Mouse (Mus musculus): ENCODE measurements around the gene B4galt2. TPM values are rescaled to one million over a fixed set of nuclear protein-coding genes. Genes with fewer than 3 reads are reported as not detected.

The B4galt2 gene
- polyA plus RNA-seq, 1 experiment from 2014 or later: 14.0 TPM

DNA sequence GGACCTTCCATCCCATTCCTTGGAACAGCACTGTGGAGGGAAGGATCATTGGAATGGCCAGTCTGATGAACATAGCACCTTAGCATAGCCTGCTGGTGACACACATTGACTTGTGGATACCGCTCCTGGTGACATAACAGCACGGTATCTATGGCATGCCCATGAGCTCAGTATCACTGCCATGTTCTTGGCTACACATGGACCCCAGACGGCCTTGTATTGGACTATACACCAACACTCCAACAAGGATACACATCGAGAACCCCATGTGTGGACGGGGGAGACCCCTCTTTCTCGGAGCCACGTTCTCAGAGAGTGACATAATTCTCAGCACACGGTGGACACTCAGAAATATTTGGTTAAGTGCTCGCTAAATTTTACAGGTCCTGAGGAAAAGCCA lies 52.5 kb downstream of the B4galt2 start:
- no peak overlapping the region for H3K4me2 ChIP-seq (replicated peaks)
- no peak overlapping the region for H3K9ac ChIP-seq
- ATAC-seq: no peak
- no peak overlapping the region for H3K27ac ChIP-seq
- peaks cover 32% of the 10 kb centered on the region for H3K4me1 ChIP-seq (replicated peaks)
- H3K36me3 ChIP-seq: no peaks in the 10 kb centered on the region
- H3K27me3 ChIP-seq (replicated peaks): no peaks in the 10 kb centered on the region
- no peak overlapping the region for H3K4me3 ChIP-seq (replicated peaks)
- no peaks in the 10 kb centered on the region for H3K9me3 ChIP-seq
- 88% methylated on average over 9 of the region's 9 CpGs for WGBS

DNA sequence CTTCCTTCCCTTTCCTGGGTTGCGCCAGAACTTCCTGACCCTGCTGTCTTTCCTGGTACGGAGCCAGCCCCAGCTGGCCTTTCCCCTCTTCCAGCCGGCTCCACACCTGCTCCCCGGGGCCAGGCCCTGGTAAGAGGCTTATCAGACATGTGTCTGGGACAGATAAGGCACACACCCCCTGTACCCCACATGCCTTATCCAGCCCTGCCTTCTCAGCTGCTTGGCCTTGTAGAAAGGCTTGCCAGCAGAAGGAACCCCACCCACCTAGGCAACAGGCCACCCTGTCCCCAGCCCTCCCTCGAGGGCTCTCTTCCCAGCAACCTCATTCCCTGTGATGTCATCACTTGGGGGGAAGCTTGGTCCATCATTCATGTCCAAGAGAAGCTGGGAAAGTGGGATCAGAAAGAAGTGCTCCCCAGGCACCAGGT lies 53.1 kb downstream of the B4galt2 start:
- 3% methylated on average over 5 of the region's 5 CpGs for WGBS
- Histone ChIP-seq H3K27me3 (replicated peaks) (no peaks in the 10 kb centered on the region), H3K36me3 (no peaks in the 10 kb centered on the region), H3K9me3 (no peaks in the 10 kb centered on the region), H3K27ac (peak overlapping the region; percentile 59), H3K4me1 (replicated peaks) (peaks cover 32% of the 10 kb centered on the region), H3K4me2 (replicated peaks) (peak overlapping the region; percentile 49), H3K4me3 (replicated peaks) (no peak overlapping the region), H3K9ac (peak overlapping the region; percentile 30; the same call in 1 of the 2 replicates)
- ATAC-seq: peak; percentile 92

GRCm38 (mm10) chr4:117829260-117830123 lies 53.8 kb downstream of the B4galt2 start:
- H3K4me1 ChIP-seq (replicated peaks): peaks cover 28% of the 10 kb centered on the region
- no peak overlapping the region for H3K4me3 ChIP-seq (replicated peaks)
- H3K9me3 ChIP-seq: no peaks in the 10 kb centered on the region
- H3K27ac ChIP-seq: peak overlapping the region; percentile 59
- no peaks in the 10 kb centered on the region for H3K27me3 ChIP-seq (replicated peaks)
- ATAC-seq: peak; percentile 65
- peak overlapping the region; percentile 49 for H3K4me2 ChIP-seq (replicated peaks)
- H3K9ac ChIP-seq: peak overlapping the region; percentile 30; the same call in 1 of the 2 replicates
- 8% methylated on average over 12 of the region's 12 CpGs for WGBS
- no peaks in the 10 kb centered on the region for H3K36me3 ChIP-seq

DNA sequence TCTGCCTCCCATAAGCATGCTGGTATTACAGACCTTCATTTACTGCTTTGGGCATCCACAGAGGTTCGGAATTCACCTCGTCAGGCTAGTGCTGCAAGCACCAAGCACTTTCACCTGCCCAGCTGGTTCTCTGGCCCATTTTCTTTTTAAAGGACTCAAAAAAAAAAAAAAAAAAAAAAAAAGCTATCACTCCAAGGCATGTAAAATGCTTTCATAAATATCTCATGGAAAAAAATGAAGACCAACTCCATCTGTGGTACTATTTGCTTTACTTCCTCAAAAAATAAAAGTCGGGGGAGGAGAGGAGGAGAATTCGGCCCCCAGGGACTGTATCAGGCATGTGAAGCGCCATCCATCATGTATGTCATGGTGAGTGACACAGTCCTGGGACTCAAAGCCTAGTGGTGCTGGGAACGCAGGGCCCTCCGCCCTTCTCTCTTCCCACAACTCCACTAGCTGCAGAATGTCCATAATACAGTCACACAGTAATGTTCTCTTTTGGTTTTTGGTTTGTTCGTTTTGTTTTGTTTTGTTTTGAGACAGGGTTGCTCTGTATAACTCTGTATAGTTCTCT lies 54.6 kb downstream of the B4galt2 start:
- H3K9ac ChIP-seq: no peak overlapping the region
- H3K9me3 ChIP-seq: no peaks in the 10 kb centered on the region
- H3K27me3 ChIP-seq (replicated peaks): no peaks in the 10 kb centered on the region
- no peak for ATAC-seq
- peaks cover 23% of the 10 kb centered on the region for H3K4me1 ChIP-seq (replicated peaks)
- no peak overlapping the region for H3K4me3 ChIP-seq (replicated peaks)
- 67% methylated on average over 8 of the region's 8 CpGs for WGBS
- no peak overlapping the region for H3K27ac ChIP-seq
- H3K4me2 ChIP-seq (replicated peaks): no peak overlapping the region
- no peaks in the 10 kb centered on the region for H3K36me3 ChIP-seq

Other genes starting within 250 kb of the B4galt2 start
- gene Dmap1, start 201.2 kb downstream of the B4galt2 start, polyA plus RNA-seq (2015; fragmentation: Nextera tagmentation; extraction: Ambion mirVana): 44.8 and 46.5 TPM in 2 replicates
- gene Gm12845, start 159.1 kb downstream of the B4galt2 start, polyA plus RNA-seq (2015; fragmentation: Nextera tagmentation; extraction: Ambion mirVana): not detected in 2 replicates
- gene Klf17, start 117.8 kb downstream of the B4galt2 start, polyA plus RNA-seq (2015; fragmentation: Nextera tagmentation; extraction: Ambion mirVana): not detected in 2 replicates
- 9.0 and 11.3 TPM in 2 replicates for gene Slc6a9, start 49.0 kb downstream of the B4galt2 start, polyA plus RNA-seq (2015; fragmentation: Nextera tagmentation; extraction: Ambion mirVana)
- gene Ccdc24, start 10.9 kb downstream of the B4galt2 start, polyA plus RNA-seq (2015; fragmentation: Nextera tagmentation; extraction: Ambion mirVana): 0.48 and 1.0 TPM in 2 replicates
- 239 and 288 TPM in 2 replicates for gene Atp6v0b, start 3.8 kb upstream of the B4galt2 start, polyA plus RNA-seq (2015; fragmentation: Nextera tagmentation; extraction: Ambion mirVana)
- 17.1 and 18.3 TPM in 2 replicates for gene Dph2, start 8.5 kb upstream of the B4galt2 start, polyA plus RNA-seq (2015; fragmentation: Nextera tagmentation; extraction: Ambion mirVana)
- gene Ipo13, start 31.5 kb upstream of the B4galt2 start, polyA plus RNA-seq (2015; fragmentation: Nextera tagmentation; extraction: Ambion mirVana): 34.9 and 39.3 TPM in 2 replicates
- gene Artn, start 46.3 kb upstream of the B4galt2 start, polyA plus RNA-seq (2015; fragmentation: Nextera tagmentation; extraction: Ambion mirVana): 6.3 TPM in 2 replicates

Data from intestine, embryonic 15.5 days (tissue).